Mouse (Mus musculus) cerebellum, adult 8-10 months (tissue): Measurements from ENCODE around the gene Med7.
"Not testable (repeated sequence)": the region's sequence is repeated elsewhere in the genome, so short reads cannot be mapped to it uniquely, and the experiment has no call there.

ENCODE experiments used
- DNase-seq: peaks from one replicate; pipeline ENCODE4 v3.0.0; 2022

Gene Med7

GRCm38 (mm10) chr11:46436760-46437458 lies at the start of gene Med7:
Med7 (plus strand) TSS chr11:46436925.
- DNase-seq, result peak; percentile 91

GRCm38 (mm10) chr11:46387061-46387460 lies 49.7 kb upstream of the Med7 start:
- no peak for DNase-seq

- DNase-seq, result no peak
Observed at GRCm38 (mm10) chr11:46388438-46388837, 48.3 kb upstream of the Med7 start.

GRCm38 (mm10) chr11:46389336-46390117 lies 47.2 kb upstream of the Med7 start, which contains the start of gene Itk:
Itk (minus strand) TSS chr11:46389515.
- no peak for DNase-seq

GRCm38 (mm10) chr11:46390621-46391020 lies 46.1 kb upstream of the Med7 start:
- no peak for DNase-seq

- no peak for DNase-seq
Observed at GRCm38 (mm10) chr11:46392890-46393289, 43.8 kb upstream of the Med7 start.

GRCm38 (mm10) chr11:46393413-46393812 lies 43.3 kb upstream of the Med7 start:
- no peak for DNase-seq

- no peak for DNase-seq
Observed at GRCm38 (mm10) chr11:46395088-46395487, 41.6 kb upstream of the Med7 start.

GRCm38 (mm10) chr11:46395698-46396097 lies 41.0 kb upstream of the Med7 start:
- DNase-seq, result no peak

GRCm38 (mm10) chr11:46396167-46396859 lies 40.4 kb upstream of the Med7 start, which contains the start of gene Fam71b:
Fam71b (plus strand) TSS chr11:46396559.
- no peak for DNase-seq

- DNase-seq, result no peak
Observed at GRCm38 (mm10) chr11:46396860-46397179, 39.9 kb upstream of the Med7 start.

GRCm38 (mm10) chr11:46397900-46398299 lies 38.8 kb upstream of the Med7 start:
- no peak for DNase-seq

GRCm38 (mm10) chr11:46398473-46398872 lies 38.3 kb upstream of the Med7 start:
- no peak for DNase-seq

- no peak for DNase-seq
Observed at GRCm38 (mm10) chr11:46398933-46399383, 37.8 kb upstream of the Med7 start.

- DNase-seq, result no peak
Observed at GRCm38 (mm10) chr11:46401555-46401954, 35.2 kb upstream of the Med7 start.

GRCm38 (mm10) chr11:46404986-46405385 lies 31.7 kb upstream of the Med7 start:
- no peak for DNase-seq

GRCm38 (mm10) chr11:46406721-46407120 lies 30.0 kb upstream of the Med7 start:
- peak; percentile 9 for DNase-seq

- DNase-seq, result no peak
Observed at GRCm38 (mm10) chr11:46410018-46410563, 26.6 kb upstream of the Med7 start.

- DNase-seq, result no peak
Observed at GRCm38 (mm10) chr11:46418438-46418837, 18.3 kb upstream of the Med7 start.

GRCm38 (mm10) chr11:46418860-46419259 lies 17.9 kb upstream of the Med7 start:
- DNase-seq, result no peak

- DNase-seq, result no peak
Observed at GRCm38 (mm10) chr11:46421086-46421888, 15.4 kb upstream of the Med7 start.

- DNase-seq, result not testable (repeated sequence)
Observed at GRCm38 (mm10) chr11:46428131-46428530, 8.6 kb upstream of the Med7 start.
